Mouse (Mus musculus) limb, embryonic 12.5 days (tissue): Measurements from ENCODE around the gene Gpr132. TPM values are rescaled to one million over a fixed set of nuclear protein-coding genes. Genes with fewer than 3 reads are reported as not detected.

Source experiments
- ATAC-seq: fragments of 200-750 bp; cut with Nextera tagmentation; 2 replicates; pipeline ENCODE4 v1.8.0; 2017; ENCODE audit warnings: low read depth, moderate TSS enrichment; ENCODE audit not compliant: insufficient number of reproducible peaks, insufficient read depth, low FRiP score, low TSS enrichment
- H3K27ac ChIP-seq: fragments of 300-500 bp; sonication (generic); 2 replicates; pipeline ENCODE4 v1.5.1; 2016; ENCODE audit warnings: mild to moderate bottlenecking, moderate library complexity
- H3K27me3 ChIP-seq: fragments of 300-500 bp; sonication (generic); 2 replicates; pipeline ENCODE4 v1.6.1; 2016; ENCODE audit warnings: mild to moderate bottlenecking, moderate library complexity
- H3K36me3 ChIP-seq: fragments of 300-500 bp; sonication (generic); 2 replicates; pipeline ENCODE4 v1.6.1; 2016; ENCODE audit warnings: mild to moderate bottlenecking, moderate library complexity
- H3K4me1 ChIP-seq: fragments of 300-500 bp; sonication (generic); replicated peaks from 2 replicates; pipeline ENCODE4 v1.6.1; 2016
- H3K4me2 ChIP-seq: fragments of 300-500 bp; sonication (generic); 2 replicates; pipeline ENCODE4 v1.6.1; 2016; ENCODE audit warnings: mild to moderate bottlenecking, moderate library complexity
- H3K4me3 ChIP-seq: fragments of 300-500 bp; sonication (generic); replicated peaks from 2 replicates; pipeline ENCODE4 v1.5.1; 2016; ENCODE audit warnings: mild to moderate bottlenecking
- H3K9ac ChIP-seq: fragments of 300-500 bp; sonication (generic); replicated peaks from 2 replicates; pipeline ENCODE4 v1.6.1; 2016; ENCODE audit warnings: mild to moderate bottlenecking, moderate library complexity
- H3K9me3 ChIP-seq: fragments of 300-500 bp; sonication (generic); 2 replicates; pipeline ENCODE4 v1.6.1; 2016; ENCODE audit warnings: mild to moderate bottlenecking, moderate library complexity
- WGBS: fragments of 180-500 bp; shearing (Covaris S2); methylation state at CpG from one replicate; pipeline ENCODE4 v1.1.7; 2016; 5-methylcytosine and 5-hydroxymethylcytosine counted together
- polyA plus RNA-seq: library from polyadenylated mRNA; unstranded; fragments of >200 nt; fragmentation: Nextera tagmentation; extraction: Ambion mirVana; gene quantifications from 2 replicates; pipeline ENCODE4 v1.2.1, GENCODE M21; 2016

The Gpr132 gene
- polyA plus RNA-seq, 1 experiment from 2014 or later, result not detected

GRCm38 (mm10) chr12:112804046-112804445 is 64.0 kb downstream of the Gpr132 start:
- Histone ChIP-seq H3K27ac (no peak overlapping the region), H3K4me2 (no peak overlapping the region), H3K9ac (no peak overlapping the region; the same call in 1 of the 2 replicates), H3K36me3 (no peaks in the 10 kb centered on the region), H3K27me3 (peaks cover 62% of the 10 kb centered on the region), H3K9me3 (no peaks in the 10 kb centered on the region), H3K4me3 (no peak overlapping the region), H3K4me1 (peaks cover 23% of the 10 kb centered on the region)
- WGBS, result 53% methylated on average over 13 of the region's 13 CpGs
- ATAC-seq, result no peak

GRCm38 (mm10) chr12:112802917-112803316 is 65.1 kb downstream of the Gpr132 start:
- Histone ChIP-seq H3K27ac (no peak overlapping the region), H3K4me3 (0 out of 2 replicates have a peak overlapping the region, but pooled peaks have one; percentile 58), H3K4me2 (peak overlapping the region; percentile 100), H3K4me1 (peaks cover 23% of the 10 kb centered on the region), H3K9ac (no peak overlapping the region), H3K9me3 (no peaks in the 10 kb centered on the region), H3K27me3 (peaks cover 70% of the 10 kb centered on the region), H3K36me3 (no peaks in the 10 kb centered on the region)
- 22% methylated on average over 3 of the region's 3 CpGs for WGBS
- ATAC-seq, result no peak

GRCm38 (mm10) chr12:112801864-112802846 is 65.9 kb downstream of the Gpr132 start, which contains the start of gene Ahnak2:
Ahnak2 (minus strand) TSS chr12:112802657.
- Histone ChIP-seq H3K9me3 (no peaks in the 10 kb centered on the region), H3K27ac (no peak within 1 kb of the TSS), H3K4me3 (peak within 1 kb of the TSS; percentile 58), H3K4me1 (peaks cover 26% of the 10 kb centered on the region), H3K27me3 (peaks cover 75% of the 10 kb centered on the region), H3K36me3 (no peaks in the 10 kb centered on the region), H3K4me2 (peak within 1 kb of the TSS; percentile 100), H3K9ac (peak within 1 kb of the TSS; percentile 70)
- 5% methylated on average over 61 of the region's 69 CpGs for WGBS
- peak; percentile 60; the same call in 1 of the 2 replicates for ATAC-seq

Other genes with a start within 250 kb of the Gpr132 start
- 9.2 and 10.0 TPM in 2 replicates for gene Adssl1, start 248.2 kb downstream of the Gpr132 start, polyA plus RNA-seq
- gene Siva1, start 223.5 kb downstream of the Gpr132 start, polyA plus RNA-seq, result 248 and 258 TPM in 2 replicates
- 67.0 and 156 TPM in 2 replicates for gene Akt1, start 193.3 kb downstream of the Gpr132 start, polyA plus RNA-seq
- gene Zbtb42, start 189.4 kb downstream of the Gpr132 start, polyA plus RNA-seq, result 1.4 and 2.7 TPM in 2 replicates
- gene Cep170b, start 147.8 kb downstream of the Gpr132 start, polyA plus RNA-seq, result 17.8 and 18.8 TPM in 2 replicates
- gene Pld4, start 107.6 kb downstream of the Gpr132 start, polyA plus RNA-seq, result 3.1 and 4.4 TPM in 2 replicates
- gene Ahnak2, start 65.6 kb downstream of the Gpr132 start, polyA plus RNA-seq, result 0.23 and 0.26 TPM in 2 replicates
- 9.2 and 9.3 TPM in 2 replicates for gene Clba1, start 59.3 kb downstream of the Gpr132 start, polyA plus RNA-seq
- gene Cdca4, start 38.8 kb downstream of the Gpr132 start, polyA plus RNA-seq, result 166 TPM in 2 replicates
- 6.4 and 6.8 TPM in 2 replicates for gene Jag2, start 61.5 kb upstream of the Gpr132 start, polyA plus RNA-seq
- 81.6 and 95.2 TPM in 2 replicates for gene Nudt14, start 73.9 kb upstream of the Gpr132 start, polyA plus RNA-seq
- gene Btbd6, start 108.3 kb upstream of the Gpr132 start, polyA plus RNA-seq, result 25.7 and 29.1 TPM in 2 replicates
- 76.0 and 83.0 TPM in 2 replicates for gene Brf1, start 132.5 kb upstream of the Gpr132 start, polyA plus RNA-seq
- 15.8 and 17.9 TPM in 2 replicates for gene Pacs2, start 146.3 kb upstream of the Gpr132 start, polyA plus RNA-seq
- not detected in 2 replicates for gene Tex22, start 206.3 kb upstream of the Gpr132 start, polyA plus RNA-seq
- 19.3 and 20.5 TPM in 2 replicates for gene Mta1, start 230.1 kb upstream of the Gpr132 start, polyA plus RNA-seq